Mouse (Mus musculus): Measurements from ENCODE around the gene Mrpl53. TPM values are rescaled to one million over a fixed set of nuclear protein-coding genes. Genes with fewer than 3 reads are reported as not detected.

Mrpl53 gene
- polyA plus RNA-seq, 1 experiment: 95.3 TPM

- Histone ChIP-seq H3K4me3 (ENCODE audit: insufficient read depth, low read length) (no peak overlapping the region), H3K4me1 (ENCODE audit: control insufficient read depth, insufficient read depth, low read length) (peaks cover 3% of the 10 kb centered on the region; the same call in 1 of the 2 replicates), H3K27ac (ENCODE audit: insufficient read depth, low read length) (no peak overlapping the region)
- TF ChIP-seq CTCF (IDR thresholded peaks at IDR 0.05; ENCODE audit: extremely low read depth, insufficient read depth, low read length) (no peak), POLR2A (IDR thresholded peaks at IDR 0.05; ENCODE audit: extremely low read depth, insufficient read depth, low read length) (no peak)
Observed at GRCm38 (mm10) chr6:83111510-83112136, 2.8 kb downstream of the Mrpl53 start.

- no peaks in the 10 kb centered on the region for H3K4me1 ChIP-seq (ENCODE audit: control insufficient read depth, insufficient read depth, low read length)
- H3K27ac ChIP-seq (ENCODE audit: insufficient read depth, low read length): peak within 1 kb of the TSS; percentile 19; the same call in 1 of the 2 replicates
- H3K4me3 ChIP-seq (ENCODE audit: insufficient read depth, low read length): peak within 1 kb of the TSS; percentile 64
- TF ChIP-seq CTCF (IDR thresholded peaks at IDR 0.05; ENCODE audit: extremely low read depth, insufficient read depth, low read length) (no peak), POLR2A (IDR thresholded peaks at IDR 0.05; ENCODE audit: extremely low read depth, insufficient read depth, low read length) (peak; percentile 95)
Observed at GRCm38 (mm10) chr6:83115011-83115671, 6.3 kb downstream of the Mrpl53 start, which contains the start of gene Mogs. Gene Mogs, plus strand, starts transcription at chr6:83115496.

- Histone ChIP-seq H3K4me3 (ENCODE audit: insufficient read depth, low read length) (peak overlapping the region; percentile 64), H3K27ac (ENCODE audit: insufficient read depth, low read length) (no peak overlapping the region), H3K4me1 (ENCODE audit: control insufficient read depth, insufficient read depth, low read length) (no peaks in the 10 kb centered on the region)
- no peak for TF ChIP-seq CTCF (IDR thresholded peaks at IDR 0.05; ENCODE audit: extremely low read depth, insufficient read depth, low read length)
Observed at GRCm38 (mm10) chr6:83115682-83116372, 7.0 kb downstream of the Mrpl53 start.

- no peak overlapping the region for H3K27ac ChIP-seq (ENCODE audit: insufficient read depth, low read length)
- H3K4me3 ChIP-seq (ENCODE audit: insufficient read depth, low read length): peak overlapping the region; percentile 64
- no peaks in the 10 kb centered on the region for H3K4me1 ChIP-seq (ENCODE audit: control insufficient read depth, insufficient read depth, low read length)
- TF ChIP-seq CTCF (IDR thresholded peaks at IDR 0.05; ENCODE audit: extremely low read depth, insufficient read depth, low read length): no peak
- no peak for TF ChIP-seq POLR2A (IDR thresholded peaks at IDR 0.05; ENCODE audit: extremely low read depth, insufficient read depth, low read length)
Observed at GRCm38 (mm10) chr6:83116373-83117164, 7.7 kb downstream of the Mrpl53 start.

- TF ChIP-seq CTCF (IDR thresholded peaks at IDR 0.05; ENCODE audit: extremely low read depth, insufficient read depth, low read length): no peak
- TF ChIP-seq POLR2A (IDR thresholded peaks at IDR 0.05; ENCODE audit: extremely low read depth, insufficient read depth, low read length): no peak
- Histone ChIP-seq H3K4me1 (ENCODE audit: control insufficient read depth, insufficient read depth, low read length) (no peaks in the 10 kb centered on the region), H3K4me3 (ENCODE audit: insufficient read depth, low read length) (no peak overlapping the region)
Observed at GRCm38 (mm10) chr6:83117165-83117438, 8.3 kb downstream of the Mrpl53 start.

GRCm38 (mm10) chr6:83117616-83118015, 8.8 kb downstream of the Mrpl53 start:
- Histone ChIP-seq H3K27ac (ENCODE audit: insufficient read depth, low read length) (no peak overlapping the region), H3K4me1 (ENCODE audit: control insufficient read depth, insufficient read depth, low read length) (no peaks in the 10 kb centered on the region), H3K4me3 (ENCODE audit: insufficient read depth, low read length) (no peak overlapping the region)
- no peak for TF ChIP-seq POLR2A (IDR thresholded peaks at IDR 0.05; ENCODE audit: extremely low read depth, insufficient read depth, low read length)
- no peak for TF ChIP-seq CTCF (IDR thresholded peaks at IDR 0.05; ENCODE audit: extremely low read depth, insufficient read depth, low read length)

More at GRCm38 (mm10) chr6:83117165-83117438, 8.3 kb downstream of the Mrpl53 start:
- no peak overlapping the region for H3K27ac ChIP-seq (ENCODE audit: insufficient read depth, low read length)

- Histone ChIP-seq H3K4me3 (ENCODE audit: insufficient read depth, low read length) (no peak overlapping the region), H3K4me1 (ENCODE audit: control insufficient read depth, insufficient read depth, low read length) (no peaks in the 10 kb centered on the region), H3K27ac (ENCODE audit: insufficient read depth, low read length) (no peak overlapping the region)
- TF ChIP-seq CTCF (IDR thresholded peaks at IDR 0.05; ENCODE audit: extremely low read depth, insufficient read depth, low read length) (no peak), POLR2A (IDR thresholded peaks at IDR 0.05; ENCODE audit: extremely low read depth, insufficient read depth, low read length) (0 out of 2 replicates have a peak, but pooled peaks have one; percentile 24)
Observed at GRCm38 (mm10) chr6:83118369-83118768, 9.5 kb downstream of the Mrpl53 start.

- no peak overlapping the region for H3K4me3 ChIP-seq (ENCODE audit: insufficient read depth, low read length)
- TF ChIP-seq POLR2A (IDR thresholded peaks at IDR 0.05; ENCODE audit: extremely low read depth, insufficient read depth, low read length) (no peak), CTCF (IDR thresholded peaks at IDR 0.05; ENCODE audit: extremely low read depth, insufficient read depth, low read length) (no peak)
- H3K27ac ChIP-seq (ENCODE audit: insufficient read depth, low read length): no peak overlapping the region
- no peaks in the 10 kb centered on the region for H3K4me1 ChIP-seq (ENCODE audit: control insufficient read depth, insufficient read depth, low read length)
Observed at GRCm38 (mm10) chr6:83118825-83119733, 10.2 kb downstream of the Mrpl53 start.
